Mouse (Mus musculus) intestine, embryonic 14.5 days (tissue): ENCODE results near the gene Ugt2b34. TPM values are rescaled to one million over a fixed set of nuclear protein-coding genes. Genes with fewer than 3 reads are reported as not detected.
"Not testable (repeated sequence)": the region's sequence is repeated elsewhere in the genome, so short reads cannot be mapped to it uniquely, and the experiment has no call there.

Source experiments
- ATAC-seq: fragments of 200-750 bp; cut with Nextera tagmentation; replicated peaks from 2 replicates; pipeline ENCODE4 v1.8.0; 2017; ENCODE audit warnings: low read depth, moderate number of reproducible peaks, moderate TSS enrichment, moderate library complexity; ENCODE audit not compliant: low FRiP score, low TSS enrichment
- DNase-seq: peaks from one replicate; pipeline ENCODE4 v3.0.0-alpha.2; 2018; ENCODE audit warnings: low spot score
- H3K27ac ChIP-seq: fragments of 300-500 bp; sonication (generic); 2 replicates; pipeline ENCODE4 v1.5.1; 2014; ENCODE audit warnings: low read depth, mild to moderate bottlenecking, control low read depth
- H3K27me3 ChIP-seq: fragments of 300-500 bp; sonication (generic); replicated peaks from 2 replicates; pipeline ENCODE4 v1.6.1; 2014; ENCODE audit warnings: low read length, control low read depth; ENCODE audit not compliant: control insufficient read depth, insufficient read depth
- H3K36me3 ChIP-seq: fragments of 300-500 bp; sonication (generic); 2 replicates; pipeline ENCODE4 v1.6.1; 2014; ENCODE audit warnings: low read length, control low read depth; ENCODE audit not compliant: control insufficient read depth, insufficient read depth
- H3K4me1 ChIP-seq: fragments of 300-500 bp; sonication (generic); replicated peaks from 2 replicates; pipeline ENCODE4 v1.6.1; 2014; ENCODE audit warnings: low read length, control low read depth, mixed read lengths; ENCODE audit not compliant: control insufficient read depth, insufficient read depth
- H3K4me2 ChIP-seq: fragments of 300-500 bp; sonication (generic); 2 replicates; pipeline ENCODE4 v1.6.1; 2014; ENCODE audit warnings: low read length
- H3K4me3 ChIP-seq: fragments of 300-500 bp; sonication (generic); 2 replicates; pipeline ENCODE4 v1.5.1; 2014; ENCODE audit warnings: low read depth, low read length, control low read depth, mixed read lengths
- H3K9ac ChIP-seq: fragments of 300-500 bp; sonication (generic); 2 replicates; pipeline ENCODE4 v1.6.1; 2014; ENCODE audit warnings: mild to moderate bottlenecking, low read length
- H3K9me3 ChIP-seq: fragments of 300-500 bp; sonication (generic); 2 replicates; pipeline ENCODE4 v1.6.1; 2016; ENCODE audit warnings: low read length, control low read depth; ENCODE audit not compliant: control insufficient read depth
- WGBS: fragments of 180-500 bp; shearing (Covaris S2); extraction: QIAGEN DNeasy Blood & Tissue Kit; methylation state at CpG from one replicate; pipeline ENCODE4 v1.1.7; 2014; 5-methylcytosine and 5-hydroxymethylcytosine counted together
- polyA plus RNA-seq: library from polyadenylated mRNA; unstranded; fragments of >200 nt; fragmentation: Nextera tagmentation; extraction: Ambion mirVana; gene quantifications from 2 replicates; pipeline ENCODE4 v1.2.1, GENCODE M21; 2014

The Ugt2b34 gene
- polyA plus RNA-seq, 1 experiment from 2014 or later, result 105 TPM

DNA sequence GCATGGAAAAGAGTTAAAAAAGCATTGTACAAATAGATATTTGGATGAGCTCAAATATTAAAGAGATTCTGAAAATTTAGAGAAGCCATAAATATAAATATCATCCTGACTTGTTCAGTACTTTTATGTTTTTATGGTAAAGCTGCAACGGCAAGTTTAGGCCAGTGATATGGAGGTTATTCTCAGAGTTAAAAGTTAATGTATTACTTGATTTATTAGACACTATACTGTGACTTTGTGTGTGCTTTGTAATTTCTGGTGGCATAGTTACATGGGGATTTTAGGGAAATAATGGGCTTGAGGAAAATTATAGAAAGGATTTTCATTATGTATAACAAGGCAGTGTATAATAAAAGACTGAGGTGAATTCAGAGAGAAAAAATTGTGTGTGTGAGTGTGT lies 19.7 kb downstream of the Ugt2b34 start:
- ATAC-seq, result no peak
- no peaks in the 10 kb centered on the region for H3K9me3 ChIP-seq

DNA sequence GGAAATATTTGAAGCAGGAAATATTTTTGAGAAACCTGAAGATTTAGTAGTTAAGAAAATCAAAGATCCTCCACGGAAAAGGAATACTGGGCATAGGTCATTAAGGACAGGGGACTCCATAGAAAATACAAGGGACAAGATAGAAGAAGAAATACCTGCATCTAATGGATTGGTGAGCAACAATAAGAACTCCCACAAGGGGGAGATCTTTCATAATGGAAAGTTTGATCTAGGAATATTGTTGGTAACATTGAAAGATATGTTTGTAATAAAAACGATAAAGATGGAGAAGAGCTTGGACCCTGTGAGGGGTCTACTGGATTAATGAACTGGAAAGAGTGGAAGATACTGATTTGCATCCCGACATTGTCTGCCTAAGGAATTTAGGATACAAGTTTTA lies 20.1 kb downstream of the Ugt2b34 start:
- Histone ChIP-seq H3K4me1 (no peaks in the 10 kb centered on the region), H3K27me3 (no peaks in the 10 kb centered on the region), H3K9ac (no peak overlapping the region), H3K4me2 (no peak overlapping the region), H3K36me3 (0 out of 2 replicates have a peak, but pooled peaks cover 3% of the 10 kb centered on the region), H3K9me3 (no peaks in the 10 kb centered on the region), H3K4me3 (no peak overlapping the region), H3K27ac (no peak overlapping the region)
- 40% methylated on average over 3 of the region's 3 CpGs for WGBS
- DNase-seq (no peak), ATAC-seq (no peak)

More for the DNA sequence above, 19.7 kb downstream of the Ugt2b34 start:
- no peaks in the 10 kb centered on the region for H3K27me3 ChIP-seq
- no peak overlapping the region for H3K27ac ChIP-seq
- 0 out of 2 replicates have a peak, but pooled peaks cover 3% of the 10 kb centered on the region for H3K36me3 ChIP-seq
- H3K4me3 ChIP-seq, result no peak overlapping the region
- no peak overlapping the region for H3K9ac ChIP-seq
- no peak overlapping the region for H3K4me2 ChIP-seq
- no peaks in the 10 kb centered on the region for H3K4me1 ChIP-seq
- no peak for DNase-seq
- WGBS, result 71% methylated on average over 1 of the region's 1 CpGs

DNA sequence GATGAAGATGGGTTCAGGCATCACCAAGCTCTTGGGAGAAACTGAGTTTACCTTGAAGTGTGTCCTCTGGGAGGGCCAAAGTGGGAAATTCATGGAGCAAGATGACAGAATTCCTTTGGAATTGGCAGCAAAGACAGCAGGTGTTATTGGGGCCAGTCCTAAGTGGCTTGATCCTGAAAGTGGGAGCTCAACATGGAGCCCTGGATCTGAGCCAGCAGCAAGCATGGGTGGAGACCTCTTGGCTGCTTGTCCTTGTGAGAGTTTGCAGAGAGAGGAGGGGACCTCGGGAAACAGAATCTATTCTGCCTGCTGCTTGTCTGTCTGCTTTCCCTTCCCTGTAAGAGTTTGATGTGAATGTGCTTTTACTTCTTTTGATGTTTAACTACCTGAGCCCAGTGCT lies 34.9 kb downstream of the Ugt2b34 start:
- H3K9me3 ChIP-seq, result no peaks in the 10 kb centered on the region
- no peak overlapping the region for H3K27ac ChIP-seq
- H3K9ac ChIP-seq, result no peak overlapping the region
- no peaks in the 10 kb centered on the region for H3K36me3 ChIP-seq
- no peaks in the 10 kb centered on the region for H3K4me1 ChIP-seq
- H3K27me3 ChIP-seq, result no peaks in the 10 kb centered on the region
- DNase-seq (no peak), ATAC-seq (no peak)
- H3K4me2 ChIP-seq, result no peak overlapping the region
- H3K4me3 ChIP-seq, result no peak overlapping the region
- 29% methylated on average over 1 of the region's 1 CpGs for WGBS

DNA sequence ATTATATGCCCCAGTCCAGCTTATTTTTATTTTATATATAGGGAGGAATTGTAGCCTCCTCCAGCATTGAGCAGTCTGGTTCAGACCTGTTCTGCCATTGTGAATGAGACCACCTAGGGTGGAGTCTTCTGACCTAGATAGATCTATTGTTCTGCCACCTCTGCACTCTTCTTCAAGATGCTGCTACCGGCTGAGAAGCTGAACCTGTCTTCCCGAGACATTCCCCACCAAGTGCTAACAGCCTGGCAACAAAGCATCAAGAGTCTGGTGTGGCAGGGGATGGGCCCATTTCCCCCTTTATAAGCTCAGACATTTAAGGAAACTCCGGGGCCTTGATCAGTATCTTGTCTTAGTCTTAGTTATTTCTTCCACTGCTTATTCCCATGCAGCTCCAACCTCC lies 48.4 kb downstream of the Ugt2b34 start:
- WGBS, result 47% methylated on average over 3 of the region's 3 CpGs
- DNase-seq, result no peak
- H3K4me1 ChIP-seq, result no peaks in the 10 kb centered on the region
- no peaks in the 10 kb centered on the region for H3K27me3 ChIP-seq
- H3K4me3 ChIP-seq, result no peak overlapping the region
- no peaks in the 10 kb centered on the region for H3K9me3 ChIP-seq
- H3K4me2 ChIP-seq, result no peak overlapping the region
- no peak for ATAC-seq
- no peaks in the 10 kb centered on the region for H3K36me3 ChIP-seq
- H3K9ac ChIP-seq, result no peak overlapping the region
- H3K27ac ChIP-seq, result no peak overlapping the region

DNA sequence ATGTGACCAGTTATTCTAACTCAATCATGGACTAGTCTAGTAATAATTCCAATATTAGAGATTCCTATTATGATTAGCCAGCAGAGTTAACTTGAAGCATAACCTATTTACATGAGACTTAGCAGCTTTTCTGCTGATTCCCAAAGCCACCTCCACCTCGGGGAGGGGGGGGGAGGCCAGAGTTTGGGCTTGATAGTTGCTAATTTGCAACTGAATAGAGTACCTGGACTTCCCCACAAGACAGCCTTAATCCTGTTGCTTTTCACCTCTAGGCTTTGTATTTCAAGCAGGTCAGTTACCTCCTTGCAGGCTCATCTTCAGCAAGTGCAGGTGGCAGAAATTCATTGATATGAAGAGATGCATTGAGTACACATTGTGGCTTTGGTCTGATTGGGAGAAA lies 49.1 kb downstream of the Ugt2b34 start:
- Histone ChIP-seq H3K9me3 (no peaks in the 10 kb centered on the region), H3K27me3 (no peaks in the 10 kb centered on the region), H3K9ac (no peak overlapping the region), H3K4me3 (no peak overlapping the region), H3K27ac (no peak overlapping the region), H3K36me3 (no peaks in the 10 kb centered on the region), H3K4me1 (no peaks in the 10 kb centered on the region), H3K4me2 (no peak overlapping the region)
- no peak for ATAC-seq
- 18% methylated on average over 1 of the region's 1 CpGs for WGBS
- no peak for DNase-seq

DNA sequence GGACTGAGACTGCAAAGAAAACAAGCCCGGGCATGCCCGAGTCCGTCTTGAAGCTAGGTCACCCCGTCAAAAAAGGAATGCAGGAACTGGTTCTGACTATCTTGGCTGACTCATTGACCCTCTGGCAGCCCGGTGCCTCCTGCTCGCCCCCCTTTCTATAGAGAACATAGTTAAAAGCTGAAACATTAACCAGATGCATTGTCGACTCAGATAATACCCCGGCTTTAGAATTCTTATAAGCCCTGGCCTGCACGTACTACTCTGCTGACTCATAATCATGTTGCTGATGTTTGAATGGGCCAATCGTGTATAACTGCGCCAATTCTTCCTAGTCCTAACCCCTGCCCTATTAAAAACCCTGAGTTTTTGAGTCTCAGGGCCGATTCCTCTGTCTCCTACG lies 50.2 kb downstream of the Ugt2b34 start:
- not testable (repeated sequence) for H3K27ac ChIP-seq, H3K4me2 ChIP-seq
- 46% methylated on average over 13 of the region's 13 CpGs for WGBS

DNA sequence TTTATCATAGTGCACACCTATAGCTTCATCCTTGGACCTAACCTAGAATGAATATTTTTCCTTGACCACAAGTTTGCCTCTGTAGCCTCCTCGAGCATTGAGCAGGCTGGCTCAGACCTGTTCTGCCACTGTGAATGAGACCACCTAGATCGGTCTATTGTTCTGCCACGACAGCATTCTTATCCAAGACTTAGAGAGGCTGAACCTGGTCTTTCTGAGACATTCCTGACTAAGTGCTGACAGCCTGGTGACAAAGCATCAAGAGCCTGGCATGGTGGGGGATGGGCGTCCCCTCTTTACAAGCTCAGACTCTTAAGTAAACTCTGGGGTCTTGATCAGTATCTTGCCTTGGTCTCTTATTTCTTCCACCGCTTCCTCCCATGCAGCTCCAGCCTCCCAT lies 55.1 kb downstream of the Ugt2b34 start:
- H3K27ac ChIP-seq, result no peak overlapping the region
- no peaks in the 10 kb centered on the region for H3K9me3 ChIP-seq
- no peak overlapping the region for H3K4me3 ChIP-seq
- H3K4me1 ChIP-seq, result no peaks in the 10 kb centered on the region
- WGBS, result 57% methylated on average over 5 of the region's 5 CpGs
- H3K36me3 ChIP-seq, result no peaks in the 10 kb centered on the region
- H3K4me2 ChIP-seq, result no peak overlapping the region
- no peak overlapping the region for H3K9ac ChIP-seq
- DNase-seq (no peak), ATAC-seq (no peak)
- H3K27me3 ChIP-seq, result no peaks in the 10 kb centered on the region

More for the DNA sequence above, 50.2 kb downstream of the Ugt2b34 start:
- H3K4me1 ChIP-seq, H3K9me3 ChIP-seq, H3K4me3 ChIP-seq, H3K36me3 ChIP-seq, ATAC-seq, H3K9ac ChIP-seq, DNase-seq, H3K27me3 ChIP-seq: not testable (repeated sequence)

DNA sequence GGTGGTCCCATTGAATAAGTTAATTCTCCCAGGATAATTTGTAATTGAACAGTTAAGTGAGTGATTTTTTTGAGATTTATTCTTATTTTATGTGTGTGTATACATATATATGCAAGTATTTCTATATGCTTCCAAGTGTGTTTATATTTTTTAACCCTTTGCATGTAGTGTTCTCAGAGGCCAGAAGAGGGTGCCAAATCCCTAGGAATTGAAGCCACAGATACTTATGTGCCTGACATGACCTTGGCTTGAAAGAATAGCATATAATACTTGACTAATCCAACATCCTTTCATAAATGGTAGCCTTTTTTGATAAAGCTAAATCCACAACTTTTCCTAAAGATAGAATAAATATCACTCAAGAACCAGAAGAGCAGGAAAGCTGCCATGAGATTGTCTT lies 56.6 kb downstream of the Ugt2b34 start:
- H3K36me3 ChIP-seq, result no peaks in the 10 kb centered on the region
- no peak overlapping the region for H3K27ac ChIP-seq
- H3K4me1 ChIP-seq, result no peaks in the 10 kb centered on the region
- no peak for DNase-seq
- H3K27me3 ChIP-seq, result no peaks in the 10 kb centered on the region
- no peak for ATAC-seq
- H3K9ac ChIP-seq, result no peak overlapping the region
- no peak overlapping the region for H3K4me3 ChIP-seq
- no peak overlapping the region for H3K4me2 ChIP-seq
- H3K9me3 ChIP-seq, result no peaks in the 10 kb centered on the region

DNA sequence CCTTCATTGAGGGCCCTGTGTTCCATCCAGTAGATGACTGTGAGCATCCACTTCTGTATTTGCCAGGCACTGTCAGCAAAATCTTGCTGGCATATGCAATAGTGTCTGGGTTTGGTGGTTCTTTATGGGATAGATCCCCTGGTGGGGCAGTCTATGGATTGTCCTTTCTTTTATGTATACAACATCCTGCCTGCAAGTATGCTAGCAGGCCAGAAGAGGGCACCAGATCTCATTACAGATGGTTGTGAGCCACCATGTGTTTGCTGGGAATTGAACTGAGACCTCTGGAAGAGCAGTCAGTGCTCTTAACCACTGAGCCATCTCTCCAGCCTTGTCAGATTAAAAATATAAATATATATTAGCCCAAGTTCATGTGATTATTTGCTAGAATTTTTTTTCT lies 65.5 kb downstream of the Ugt2b34 start:
- H3K27me3 ChIP-seq, H3K9ac ChIP-seq, H3K9me3 ChIP-seq, DNase-seq, H3K4me2 ChIP-seq, ATAC-seq, H3K4me3 ChIP-seq, H3K4me1 ChIP-seq, H3K27ac ChIP-seq: not testable (repeated sequence)
- peaks cover 16% of the 10 kb centered on the region for H3K36me3 ChIP-seq
